Mouse (Mus musculus) liver, embryonic 16.5 days (tissue): ENCODE results near the gene Asb3. TPM values are rescaled to one million over a fixed set of nuclear protein-coding genes. Genes with fewer than 3 reads are reported as not detected.

Experiments used
- polyA plus RNA-seq: library from polyadenylated mRNA; unstranded; fragments of >200 nt; fragmentation: Nextera tagmentation; extraction: Ambion mirVana; gene quantifications from 2 replicates; pipeline ENCODE4 v1.2.1, GENCODE M21; 2015

The Asb3 gene
- polyA plus RNA-seq, 1 experiment from 2014 or later = 11.2 TPM

Other genes starting within 250 kb of the Asb3 start
- 2.0 and 3.4 TPM in 2 replicates for gene Acyp2, start 235.8 kb upstream of the Asb3 start, polyA plus RNA-seq
- gene Psme4, start 113.7 kb upstream of the Asb3 start, polyA plus RNA-seq = 7.2 and 8.0 TPM in 2 replicates
- gene Gpr75, start 58 bp upstream of the Asb3 start, polyA plus RNA-seq = 0.04 TPM in 1 of 2 replicates, not detected in the other
- gene Erlec1, start 68.9 kb downstream of the Asb3 start, polyA plus RNA-seq = 7.9 and 8.5 TPM in 2 replicates
- gene Chac2, start 100.9 kb downstream of the Asb3 start, polyA plus RNA-seq = 104 and 118 TPM in 2 replicates